Mouse (Mus musculus) CH12.LX (cell line): ENCODE measurements at regions not wholly inside any gene's neighbourhood (a gene's known extent, or its start where the extent isn't known, plus 50 kb on each side); places are given as distances from the start of the nearest gene placed in this dataset.

ENCODE experiments used
- CTCF ChIP-seq, 2 experiments: IDR thresholded peaks in 1 of 2; conservative IDR thresholded peaks in 1 of 2; 2 replicates each; pipeline ENCODE4 v1.5.1; 2011 to 2012; ENCODE audit warnings: low read depth in 2 of 2, low read length in 2 of 2, improper control_type of control experiment in 1 of 2, inconsistent platforms in 1 of 2, mild to moderate bottlenecking in 1 of 2, moderate library complexity in 1 of 2
- POLR2A ChIP-seq: IDR thresholded peaks from 2 replicates; pipeline ENCODE4 v1.6.1; 2011; ENCODE audit warnings: low read depth, mild to moderate bottlenecking, improper control_type of control experiment, low read length
- ZNF384 ChIP-seq: IDR thresholded peaks from 2 replicates; pipeline ENCODE4 v1.6.1; 2012; ENCODE audit warnings: low read depth, low read length, improper control_type of control experiment, inconsistent platforms

GRCm38 (mm10) chr6:127288946-127289345, 137.0 kb upstream of the Ccnd2 start:
- TF ChIP-seq ZNF384, result no peak
- no peak for TF ChIP-seq CTCF (conservative IDR thresholded peaks at IDR 0.05 in 1 of 2, IDR thresholded peaks at IDR 0.05 in 1 of 2; ENCODE audit: low read depth in 2 of 2, low read length in 2 of 2)
- no peak for TF ChIP-seq POLR2A
